In genomic region chr4:137864769-137865168, GRCm38 (mm10) we compare ENCODE assay signal across 8 mouse cellular contexts. TPM values are rescaled to one million over a fixed set of nuclear protein-coding genes. Genes with fewer than 3 reads are reported as not detected.
DNase-seq lines count a peak whose midpoint lies in the region; ATAC-seq and TF ChIP-seq lines count a peak whose summit lies in the region.

No protein-coding gene starts in this region.

- H3K9me3 ChIP-seq in embryonic facial prominence, embryonic 12.5 days, result no peaks in the 10 kb centered on the region
- H3K9me3 ChIP-seq in hindbrain, embryonic 14.5 days (ENCODE audit: control insufficient read depth, low read length), result no peaks in the 10 kb centered on the region
- H3K9me3 ChIP-seq in lung, postnatal 0 days (ENCODE audit: low read length), result no peaks in the 10 kb centered on the region

- no peak overlapping the region for H3K27ac ChIP-seq in embryonic facial prominence, embryonic 12.5 days
- H3K27ac ChIP-seq in hindbrain, embryonic 14.5 days, result peak overlapping the region; percentile 41; the same call in 1 of the 2 replicates
- H3K27ac ChIP-seq in lung, postnatal 0 days (ENCODE audit: low read length), result no peak overlapping the region

- no peaks in the 10 kb centered on the region for H3K36me3 ChIP-seq in embryonic facial prominence, embryonic 12.5 days
- H3K36me3 ChIP-seq in hindbrain, embryonic 14.5 days (replicated peaks; ENCODE audit: control insufficient read depth, insufficient read depth), result no peaks in the 10 kb centered on the region
- H3K36me3 ChIP-seq in lung, postnatal 0 days (ENCODE audit: insufficient read depth, low read length), result no peaks in the 10 kb centered on the region

- H3K4me2 ChIP-seq in embryonic facial prominence, embryonic 12.5 days (replicated peaks), result peak overlapping the region; percentile 2; the same call in 1 of the 2 replicates
- peak overlapping the region; percentile 36 for H3K4me2 ChIP-seq in hindbrain, embryonic 14.5 days (replicated peaks)
- peak overlapping the region; percentile 29 for H3K4me2 ChIP-seq in lung, postnatal 0 days (replicated peaks; ENCODE audit: low read depth, low read length)

- no peak; the same call in 1 of the 2 replicates for TF ChIP-seq EP300 in lung, postnatal 0 days (IDR thresholded peaks at IDR 0.05)

- ATAC-seq in embryonic facial prominence, embryonic 12.5 days (ENCODE audit: insufficient number of reproducible peaks, insufficient read depth, low FRiP score, low TSS enrichment), result no peak
- no peak for ATAC-seq in hindbrain, embryonic 14.5 days (ENCODE audit: low FRiP score)
- ATAC-seq in lung, postnatal 0 days, result peak; percentile 19

- TF ChIP-seq CTCF in lung, postnatal 0 days (IDR thresholded peaks at IDR 0.05), result no peak

- peaks cover 70% of the 10 kb centered on the region for H3K4me1 ChIP-seq in embryonic facial prominence, embryonic 12.5 days
- H3K4me1 ChIP-seq in hindbrain, embryonic 14.5 days (replicated peaks; ENCODE audit: control insufficient read depth, insufficient read depth, low read length), result peaks cover 60% of the 10 kb centered on the region
- H3K4me1 ChIP-seq in lung, postnatal 0 days (ENCODE audit: insufficient read depth, low read depth, low read length), result peaks cover 29% of the 10 kb centered on the region; the same call in 1 of the 2 replicates

- no peak overlapping the region for H3K9ac ChIP-seq in embryonic facial prominence, embryonic 12.5 days
- peak overlapping the region; percentile 44 for H3K9ac ChIP-seq in hindbrain, embryonic 14.5 days
- H3K9ac ChIP-seq in lung, postnatal 0 days (replicated peaks; ENCODE audit: low read depth), result no peak overlapping the region

- H3K27me3 ChIP-seq in embryonic facial prominence, embryonic 12.5 days, result no peaks in the 10 kb centered on the region
- no peaks in the 10 kb centered on the region for H3K27me3 ChIP-seq in hindbrain, embryonic 14.5 days (ENCODE audit: control insufficient read depth, insufficient read depth, low read length)
- no peaks in the 10 kb centered on the region for H3K27me3 ChIP-seq in lung, postnatal 0 days (replicated peaks; ENCODE audit: insufficient read depth, low read length)

- intact Hi-C loops in heart, postnatal 25 days (cut with DNase I), result no loop called here

- 62% methylated on average over 9 of the region's 9 CpGs for WGBS in embryonic facial prominence, embryonic 12.5 days
- whole genome bisulfite sequencing in hindbrain, embryonic 14.5 days, result 47% methylated on average over 9 of the region's 9 CpGs
- 41% methylated on average over 9 of the region's 9 CpGs for WGBS in lung, postnatal 0 days

- peak; percentile 43 to 61 for DNase-seq in heart, adult 18-20 months
- no peak for DNase-seq in heart, postnatal 25 days (ENCODE audit: low spot score)
- DNase-seq in hindbrain, embryonic 14.5 days (ENCODE audit: low spot score), result no peak
- peak; percentile 64 for DNase-seq in lung, postnatal 0 days (ENCODE audit: low spot score)
- peak; percentile 78 for DNase-seq in telencephalon, adult 2 months (ENCODE audit: low read depth, low spot score)
- no peak for DNase-seq in yolk sac, embryonic 10.5 days (ENCODE audit: low spot score)
- no peak for DNase-seq in thymus, postnatal 10 days (ENCODE audit: low spot score in 2 of 2)

- no peak overlapping the region for H3K4me3 ChIP-seq in embryonic facial prominence, embryonic 12.5 days
- no peak overlapping the region for H3K4me3 ChIP-seq in hindbrain, embryonic 14.5 days (replicated peaks; ENCODE audit: low read length)
- H3K4me3 ChIP-seq in lung, postnatal 0 days (ENCODE audit: low read depth, low read length), result no peak overlapping the region

RNA-seq across cellular contexts. Expression of gene Ece1, which starts 2.7 kb away (rescaled TPM):
- 100 to 1,000 TPM; 105 to 121 TPM for total RNA-seq in heart, adult 18-20 months (2021)
- 100 to 1,000 TPM in 1 of 2 experiments, 10 to 100 TPM in 1; 91.2 to 111 TPM for total RNA-seq in heart, postnatal 25 days (2021)
- polyA plus RNA-seq in embryonic facial prominence, embryonic 12.5 days (2016; fragmentation: Nextera tagmentation; extraction: Ambion mirVana), result 32.6 and 36.7 TPM in 2 replicates
- polyA plus RNA-seq in hindbrain, embryonic 14.5 days (2014; fragmentation: Nextera tagmentation; extraction: Ambion mirVana), result 22.6 and 25.0 TPM in 2 replicates
- polyA plus RNA-seq in lung, postnatal 0 days (2015; fragmentation: Nextera tagmentation; extraction: Ambion mirVana), result 65.7 and 80.9 TPM in 2 replicates

Comparison
In these comparisons a context has a peak if more than half of its experiments do, and no peak if none do; other contexts are left out.
1. DNase-seq: peak in heart, adult 18-20 months (2 of 2), lung, postnatal 0 days (single experiment) and telencephalon, adult 2 months (single experiment); none in heart, postnatal 25 days (single experiment), hindbrain, embryonic 14.5 days (single experiment), yolk sac, embryonic 10.5 days (single experiment) and thymus, postnatal 10 days (0 of 2).
2. Peak in every context shown above with its lines, with median percentiles within 50 percentile points of each other: H3K4me2 ChIP-seq.